ENCODE assay signal across 21 mouse cellular contexts in the genomic region with DNA sequence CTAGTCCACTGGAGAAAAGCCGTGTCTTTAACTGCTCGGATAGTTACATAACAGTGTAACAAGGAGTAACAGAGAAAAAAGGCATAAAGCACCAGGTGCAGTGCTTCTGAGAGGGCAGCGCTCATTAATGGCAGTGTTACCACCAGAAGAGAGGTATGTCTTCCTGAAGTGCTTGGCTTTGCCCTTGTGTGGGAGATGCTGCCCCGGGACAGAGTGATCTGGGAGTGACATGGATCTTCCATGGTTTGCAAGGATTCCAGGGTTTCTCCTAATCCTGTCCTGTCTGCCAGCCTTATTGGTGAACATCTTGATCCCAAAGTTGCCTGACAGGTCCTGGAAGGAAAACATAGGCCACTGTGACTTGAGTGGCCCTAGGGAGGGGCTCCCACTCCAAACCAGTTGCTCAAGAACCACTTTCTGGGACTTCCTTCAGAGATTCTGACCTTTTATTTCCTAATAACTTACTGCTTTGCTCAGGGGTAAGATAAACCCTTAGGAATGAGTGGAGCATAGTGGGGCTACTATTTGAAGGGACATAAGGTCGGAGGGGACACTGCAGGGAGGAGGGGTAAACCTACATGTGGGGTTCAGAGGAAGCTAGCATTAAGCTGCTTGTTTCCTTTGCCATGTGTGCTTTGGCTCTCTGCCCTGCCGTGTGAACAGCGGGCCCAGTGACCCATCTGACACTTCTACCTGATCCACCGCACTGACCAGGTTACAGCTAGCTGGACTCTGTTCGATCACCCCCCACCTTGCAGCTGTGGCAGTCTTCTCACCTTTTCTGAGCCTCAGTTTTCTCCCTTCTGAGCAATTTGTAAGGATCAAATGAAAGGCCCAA. TPM values are rescaled to one million over a fixed set of nuclear protein-coding genes. Genes with fewer than 3 reads are reported as not detected.
A peak's percentile ranks its signal among the peaks of the same experiment; 100 is the strongest.
DNase-seq lines count a peak whose midpoint lies in the region; ATAC-seq and TF ChIP-seq lines count a peak whose summit lies in the region.
"Had no signal": no experiment of that assay in that cellular context is flagged by ENCODE, and none has a peak within 500 bp of the region (broad histone marks: within the 10 kb centered on the region; RNA-seq: fewer than 3 reads in every experiment).

No protein-coding gene starts in this region.

- H3K9me3 ChIP-seq in kidney, embryonic 16.5 days (ENCODE audit: low read length), result no peaks in the 10 kb centered on the region
- no peaks in the 10 kb centered on the region for H3K9me3 ChIP-seq in kidney, embryonic 14.5 days (ENCODE audit: control insufficient read depth, low read length)
- no peaks in the 10 kb centered on the region for H3K9me3 ChIP-seq in liver, postnatal 0 days (ENCODE audit: low read length)
- no peaks in the 10 kb centered on the region for H3K9me3 ChIP-seq in hindbrain, embryonic 16.5 days (ENCODE audit: control insufficient read depth, low read length)
- H3K9me3 ChIP-seq: embryonic facial prominence, embryonic 13.5 days; hindbrain, embryonic 13.5 days; limb, embryonic 12.5 days; midbrain, embryonic 13.5 days; neural tube, embryonic 12.5 days had no signal

- no peak for ATAC-seq in kidney, embryonic 16.5 days (ENCODE audit: low FRiP score, low TSS enrichment)
- peak; percentile 30; the same call in 1 of the 2 replicates for ATAC-seq in kidney, embryonic 14.5 days (ENCODE audit: low FRiP score, low TSS enrichment)
- peak; percentile 94 for ATAC-seq in liver, postnatal 0 days
- ATAC-seq in monocyte, adult 5-6 weeks (replicated peaks; ENCODE audit: insufficient number of reproducible peaks, low FRiP score, low TSS enrichment, poor library complexity, severe bottlenecking), result 0 out of 2 replicates have a peak, but pooled peaks have one; percentile 25
- ATAC-seq in hindbrain, embryonic 16.5 days, result no peak
- ATAC-seq: activated CD4-positive, CD25-positive, alpha-beta regulatory T cell, adult 4 months; forebrain, postnatal 0 days; midbrain, embryonic 13.5 days had no signal

- peaks cover 18% of the 10 kb centered on the region for H3K4me1 ChIP-seq in kidney, embryonic 16.5 days (ENCODE audit: insufficient read depth, low read length)
- peaks cover 10% of the 10 kb centered on the region; the same call in 1 of the 2 replicates for H3K4me1 ChIP-seq in kidney, embryonic 14.5 days (ENCODE audit: control insufficient read depth, insufficient read depth, low read length)
- H3K4me1 ChIP-seq in liver, postnatal 0 days (ENCODE audit: insufficient read depth), result peaks cover 30% of the 10 kb centered on the region
- H3K4me1 ChIP-seq in hindbrain, embryonic 16.5 days (ENCODE audit: control insufficient read depth, insufficient read depth, low read depth, low read length), result no peaks in the 10 kb centered on the region
- H3K4me1 ChIP-seq: embryonic facial prominence, embryonic 13.5 days; hindbrain, embryonic 13.5 days; limb, embryonic 12.5 days; midbrain, embryonic 13.5 days; neural tube, embryonic 12.5 days had no signal

- intact Hi-C loops in heart, postnatal 25 days (cut with DNase I), result loop anchor here (10.0 kb wide), 1 partner anchor 635 kb away; no protein-coding TSS in a partner anchor

- no peak overlapping the region for H3K4me3 ChIP-seq in kidney, embryonic 16.5 days (ENCODE audit: low read length)
- H3K4me3 ChIP-seq in kidney, embryonic 14.5 days (ENCODE audit: low read length), result no peak overlapping the region
- H3K4me3 ChIP-seq in liver, postnatal 0 days (ENCODE audit: low read depth, low read length), result no peak overlapping the region
- no peak overlapping the region for H3K4me3 ChIP-seq in hindbrain, embryonic 16.5 days (ENCODE audit: low read length)
- H3K4me3 ChIP-seq: embryonic facial prominence, embryonic 13.5 days; hindbrain, embryonic 13.5 days; limb, embryonic 12.5 days; midbrain, embryonic 13.5 days; neural tube, embryonic 12.5 days had no signal

- no peak for TF ChIP-seq EP300 in liver, postnatal 0 days (IDR thresholded peaks at IDR 0.05; ENCODE audit: low read depth)

- no peak overlapping the region for H3K4me2 ChIP-seq in kidney, embryonic 16.5 days (replicated peaks; ENCODE audit: low read depth, low read length)
- H3K4me2 ChIP-seq in kidney, embryonic 14.5 days (replicated peaks; ENCODE audit: low read depth, low read length), result no peak overlapping the region
- H3K4me2 ChIP-seq in liver, postnatal 0 days (ENCODE audit: low read depth, low read length), result no peak overlapping the region
- H3K4me2 ChIP-seq in hindbrain, embryonic 16.5 days (ENCODE audit: low read length), result no peak overlapping the region
- H3K4me2 ChIP-seq: embryonic facial prominence, embryonic 13.5 days; hindbrain, embryonic 13.5 days; limb, embryonic 12.5 days; midbrain, embryonic 13.5 days; neural tube, embryonic 12.5 days had no signal

- H3K9ac ChIP-seq in kidney, embryonic 16.5 days (replicated peaks; ENCODE audit: low read length), result no peak overlapping the region
- no peak overlapping the region for H3K9ac ChIP-seq in kidney, embryonic 14.5 days (ENCODE audit: low read depth, low read length)
- no peak overlapping the region for H3K9ac ChIP-seq in liver, postnatal 0 days (replicated peaks)
- H3K9ac ChIP-seq in hindbrain, embryonic 16.5 days (ENCODE audit: low read depth, low read length), result no peak overlapping the region
- H3K9ac ChIP-seq: embryonic facial prominence, embryonic 13.5 days; forebrain, postnatal 0 days; hindbrain, embryonic 13.5 days; limb, embryonic 12.5 days; midbrain, embryonic 13.5 days; neural tube, embryonic 12.5 days had no signal

- H3K27ac ChIP-seq in kidney, embryonic 16.5 days (ENCODE audit: low read length), result no peak overlapping the region
- no peak overlapping the region for H3K27ac ChIP-seq in kidney, embryonic 14.5 days (ENCODE audit: low read depth, low read length)
- peak overlapping the region; percentile 89 for H3K27ac ChIP-seq in liver, postnatal 0 days (ENCODE audit: low read depth)
- H3K27ac ChIP-seq in hindbrain, embryonic 16.5 days (ENCODE audit: low read depth, low read length), result no peak overlapping the region
- H3K27ac ChIP-seq: embryonic facial prominence, embryonic 13.5 days; hindbrain, embryonic 13.5 days; limb, embryonic 12.5 days; midbrain, embryonic 13.5 days; neural tube, embryonic 12.5 days had no signal

- 38% methylated on average over 9 of the region's 9 CpGs for WGBS in kidney, embryonic 16.5 days
- WGBS in kidney, embryonic 14.5 days, result 50% methylated on average over 9 of the region's 9 CpGs
- 67% methylated on average over 9 of the region's 9 CpGs for WGBS in liver, postnatal 0 days (ENCODE audit: insufficient replicate concordance)
- WGBS in hindbrain, embryonic 16.5 days, result 91% methylated on average over 9 of the region's 9 CpGs

- no peak for TF ChIP-seq CTCF in liver, postnatal 0 days (IDR thresholded peaks at IDR 0.05; ENCODE audit: low read depth)

- no peaks in the 10 kb centered on the region for H3K27me3 ChIP-seq in kidney, embryonic 16.5 days (ENCODE audit: insufficient read depth, low read length)
- no peaks in the 10 kb centered on the region for H3K27me3 ChIP-seq in kidney, embryonic 14.5 days (ENCODE audit: control insufficient read depth, insufficient read depth, low read length)
- no peaks in the 10 kb centered on the region for H3K27me3 ChIP-seq in liver, postnatal 0 days (ENCODE audit: insufficient read depth, low read length)
- H3K27me3 ChIP-seq in hindbrain, embryonic 16.5 days (replicated peaks; ENCODE audit: control insufficient read depth, insufficient read depth, low read length), result no peaks in the 10 kb centered on the region
- H3K27me3 ChIP-seq: embryonic facial prominence, embryonic 13.5 days; hindbrain, embryonic 13.5 days; limb, embryonic 12.5 days; midbrain, embryonic 13.5 days; neural tube, embryonic 12.5 days had no signal

- no peaks in the 10 kb centered on the region for H3K36me3 ChIP-seq in kidney, embryonic 16.5 days (ENCODE audit: insufficient read depth, low read length)
- no peaks in the 10 kb centered on the region for H3K36me3 ChIP-seq in kidney, embryonic 14.5 days (ENCODE audit: control insufficient read depth, insufficient read depth, low read length)
- no peaks in the 10 kb centered on the region for H3K36me3 ChIP-seq in liver, postnatal 0 days (replicated peaks; ENCODE audit: insufficient read depth, low read length)
- no peaks in the 10 kb centered on the region for H3K36me3 ChIP-seq in hindbrain, embryonic 16.5 days (ENCODE audit: control insufficient read depth, insufficient read depth, low read length)
- H3K36me3 ChIP-seq: embryonic facial prominence, embryonic 13.5 days; hindbrain, embryonic 13.5 days; limb, embryonic 12.5 days; midbrain, embryonic 13.5 days; neural tube, embryonic 12.5 days had no signal

- peak; percentile 47 for DNase-seq in kidney, adult 18-20 months
- peak; percentile 78 for DNase-seq in liver, postnatal 0 days
- DNase-seq in frontal cortex, postnatal 25 days (ENCODE audit: low spot score in 2 of 2), result no peak
- DNase-seq in heart, postnatal 25 days (ENCODE audit: low spot score), result no peak
- DNase-seq: cerebellum, postnatal 25 days; forebrain, postnatal 0 days; layer of hippocampus, adult 9-11 months; thymus, postnatal 36 days had no signal

RNA-seq across cellular contexts. Expression of a gene that starts 27.5 kb away (rescaled TPM):
- polyA plus RNA-seq in kidney, embryonic 16.5 days (2015; fragmentation: Nextera tagmentation; extraction: Ambion mirVana), result 0.65 and 1.0 TPM in 2 replicates
- polyA plus RNA-seq in kidney, embryonic 14.5 days (2014; fragmentation: Nextera tagmentation; extraction: Ambion mirVana), result 0.27 and 0.30 TPM in 2 replicates
- not detected in 2 replicates for polyA plus RNA-seq in liver, postnatal 0 days (2015; fragmentation: Nextera tagmentation; extraction: Ambion mirVana)
- total RNA-seq in monocyte, adult 5-6 weeks (2017), result not detected in 3 replicates
- total RNA-seq in heart, postnatal 25 days (2021), result not detected
- polyA plus RNA-seq in hindbrain, embryonic 16.5 days (2015; fragmentation: Nextera tagmentation; extraction: Ambion mirVana), result 0.65 and 1.1 TPM in 2 replicates
- total RNA-seq: forebrain, postnatal 0 days; heart, adult 8-10 months; MEL had no signal
- polyA plus RNA-seq: activated CD4-positive, CD25-positive, alpha-beta regulatory T cell, adult 4 months; C2C12; embryonic facial prominence, embryonic 13.5 days had no signal

RNA-seq across cellular contexts. Expression of a gene that starts 37.2 kb away (rescaled TPM):
- 4.4 and 4.6 TPM in 2 replicates for polyA plus RNA-seq in kidney, embryonic 16.5 days (2015; fragmentation: Nextera tagmentation; extraction: Ambion mirVana)
- 2.3 and 5.7 TPM in 2 replicates for polyA plus RNA-seq in kidney, embryonic 14.5 days (2014; fragmentation: Nextera tagmentation; extraction: Ambion mirVana)
- 24.3 and 27.3 TPM in 2 replicates for polyA plus RNA-seq in liver, postnatal 0 days (2015; fragmentation: Nextera tagmentation; extraction: Ambion mirVana)
- 207 to 253 TPM (median 236 TPM) in 3 replicates for total RNA-seq in monocyte, adult 5-6 weeks (2017)
- 10 to 100 TPM; 12.4 to 14.7 TPM for total RNA-seq in heart, postnatal 25 days (2021)
- polyA plus RNA-seq in hindbrain, embryonic 16.5 days (2015; fragmentation: Nextera tagmentation; extraction: Ambion mirVana), result 0.59 and 1.6 TPM in 2 replicates

RNA-seq across cellular contexts. Expression of a gene that starts 41.7 kb away (rescaled TPM):
- 11.2 and 11.9 TPM in 2 replicates for polyA plus RNA-seq in kidney, embryonic 16.5 days (2015; fragmentation: Nextera tagmentation; extraction: Ambion mirVana)
- polyA plus RNA-seq in kidney, embryonic 14.5 days (2014; fragmentation: Nextera tagmentation; extraction: Ambion mirVana), result 5.3 and 6.8 TPM in 2 replicates
- 5.2 and 5.5 TPM in 2 replicates for polyA plus RNA-seq in liver, postnatal 0 days (2015; fragmentation: Nextera tagmentation; extraction: Ambion mirVana)
- 19.5 to 19.9 TPM (median 19.7 TPM) in 3 replicates for total RNA-seq in monocyte, adult 5-6 weeks (2017)
- total RNA-seq in heart, postnatal 25 days (2021), result 10 to 100 TPM; 40.5 to 41.5 TPM
- 12.4 TPM in 2 replicates for polyA plus RNA-seq in hindbrain, embryonic 16.5 days (2015; fragmentation: Nextera tagmentation; extraction: Ambion mirVana)

Comparison
In these comparisons a context has a peak if more than half of its experiments do, and no peak if none do; other contexts are left out.
1. ATAC-seq: peak in kidney, embryonic 14.5 days (single experiment), liver, postnatal 0 days (single experiment) and monocyte, adult 5-6 weeks (single experiment); none in kidney, embryonic 16.5 days (single experiment) and hindbrain, embryonic 16.5 days (single experiment).
2. DNase-seq: peak in kidney, adult 18-20 months (single experiment) and liver, postnatal 0 days (single experiment); none in frontal cortex, postnatal 25 days (0 of 2) and heart, postnatal 25 days (single experiment).